Mouse (Mus musculus) liver, embryonic 14.5 days (tissue): ENCODE measurements around the gene Dmrtc2.

Experiments
- CTCF ChIP-seq: IDR thresholded peaks from 2 replicates; pipeline ENCODE4 v1.5.1; 2016; ENCODE audit warnings: antibody characterized with exemption, low read depth, control low read depth
- EP300 ChIP-seq: IDR thresholded peaks from 2 replicates; pipeline ENCODE4 v1.6.1; 2016; ENCODE audit warnings: antibody characterized with exemption, low read depth

DNA sequence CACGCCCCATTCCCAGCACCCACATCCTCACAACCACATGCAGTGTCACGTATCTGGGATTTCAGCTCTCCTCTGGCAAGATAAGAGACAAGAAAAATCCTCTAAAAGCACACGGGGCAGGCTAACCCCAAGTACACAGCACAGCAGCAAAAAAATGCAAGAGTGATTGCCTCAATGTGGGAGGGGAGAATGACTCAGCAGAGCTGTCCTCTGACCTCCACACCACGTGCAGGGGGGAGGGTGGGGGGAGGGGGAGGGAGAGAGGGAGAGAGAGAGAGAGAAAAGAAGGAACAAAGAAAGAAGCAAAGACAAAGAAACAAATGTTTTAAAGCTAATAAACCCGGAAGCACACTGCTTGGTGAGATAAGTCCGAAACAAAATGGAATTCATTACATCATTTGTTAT lies 19.0 kb upstream of the Dmrtc2 start:
- TF ChIP-seq CTCF (no peak), EP300 (peak; percentile 61; the same call in 1 of the 2 replicates)
